Mouse (Mus musculus) fibroblast of lung, adult 2 months (primary cell): ENCODE results near the gene Tmem37.
A peak's percentile ranks its signal among the peaks of the same experiment; 100 is the strongest.

Source experiments
- DNase-seq: peaks from one replicate; pipeline ENCODE4 v3.0.0-alpha.2; 2011; ENCODE audit warnings: low read depth

The Tmem37 gene

GRCm38 (mm10) chr1:120057044-120057443 is 16.8 kb downstream of the Tmem37 start:
- DNase-seq: peak; percentile 47

- DNase-seq: no peak
These were observed 17.6 kb downstream of the Tmem37 start for GRCm38 (mm10) chr1:120056236-120056635.

DNA sequence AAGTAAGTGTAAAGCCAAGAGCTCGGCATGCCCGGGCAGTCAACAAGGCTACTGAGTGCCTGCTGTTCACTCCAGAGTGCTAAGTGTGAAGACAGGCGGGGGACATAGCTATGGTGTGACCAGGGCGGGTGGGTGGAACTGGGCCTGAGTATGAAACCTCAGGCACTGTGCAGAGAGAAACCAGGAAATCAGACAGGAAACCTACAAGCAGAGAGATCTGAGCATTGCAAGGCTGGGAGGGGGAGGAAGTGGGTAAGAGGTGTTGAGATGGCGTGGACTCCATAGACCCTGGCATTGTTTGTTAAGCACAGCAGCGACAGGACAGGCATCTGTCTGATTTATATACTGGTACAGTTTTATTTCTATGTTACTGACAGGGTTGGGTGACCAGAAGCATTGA is 18.4 kb downstream of the Tmem37 start:
- no peak for DNase-seq

DNA sequence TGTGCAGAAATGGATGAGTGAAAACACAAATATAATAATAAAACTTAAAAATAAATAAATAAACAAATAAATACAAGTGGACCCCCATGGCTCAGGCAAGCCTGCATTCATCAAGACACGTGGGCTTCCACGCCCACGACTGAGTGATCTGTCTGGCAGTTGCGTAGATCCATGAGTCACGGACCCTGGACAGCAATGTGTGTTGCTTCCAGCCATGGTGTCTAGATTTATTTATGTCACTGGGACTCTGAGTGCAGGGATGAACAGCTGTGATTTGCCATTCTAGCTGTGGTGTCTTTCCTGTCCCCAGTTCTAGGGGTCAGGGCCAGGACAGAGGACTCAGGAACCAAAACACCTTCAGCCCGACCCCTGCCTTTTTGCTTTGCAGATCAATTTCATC is 18.9 kb downstream of the Tmem37 start:
- DNase-seq: no peak

- DNase-seq: no peak
These were observed 22.8 kb downstream of the Tmem37 start for GRCm38 (mm10) chr1:120051070-120051469.

- DNase-seq: no peak
These were observed 26.5 kb downstream of the Tmem37 start for GRCm38 (mm10) chr1:120047325-120047724.

GRCm38 (mm10) chr1:120044584-120044983 is 29.3 kb downstream of the Tmem37 start:
- no peak for DNase-seq

GRCm38 (mm10) chr1:120042421-120042820 is 31.5 kb downstream of the Tmem37 start:
- DNase-seq: no peak

GRCm38 (mm10) chr1:120038594-120038993 is 35.3 kb downstream of the Tmem37 start:
- DNase-seq: no peak

DNA sequence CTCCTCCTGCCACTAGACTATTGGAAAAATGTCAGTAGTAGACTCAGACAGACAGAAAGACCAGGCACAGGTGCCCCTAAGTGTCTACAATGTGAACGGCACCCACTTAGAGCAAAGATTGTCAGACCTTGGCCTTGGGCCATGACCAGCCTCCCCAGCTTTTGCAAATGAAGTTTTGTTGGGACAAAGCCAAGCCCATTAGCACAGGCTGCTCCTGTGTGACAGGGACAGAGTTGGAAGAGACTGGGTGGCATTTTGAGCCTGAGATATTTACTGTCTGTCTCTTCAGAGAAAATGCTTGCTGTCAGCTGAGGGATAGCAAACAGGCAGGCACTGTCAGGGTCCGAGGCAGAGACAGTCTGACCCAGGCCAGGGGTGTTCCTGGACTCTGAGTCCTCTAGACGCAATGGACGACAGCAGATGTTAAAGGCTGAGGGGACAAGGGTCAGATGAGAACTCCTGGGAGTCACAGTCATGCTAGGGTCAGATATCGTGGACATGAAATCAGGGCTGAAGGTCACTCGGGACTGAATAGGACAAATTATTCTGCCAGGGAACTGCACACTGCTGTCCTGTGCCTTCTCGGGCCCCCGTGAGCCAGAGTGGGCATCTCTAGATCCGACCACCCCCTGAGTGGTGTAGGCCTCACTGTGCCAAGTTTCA is 36.7 kb downstream of the Tmem37 start:
- DNase-seq: no peak

DNA sequence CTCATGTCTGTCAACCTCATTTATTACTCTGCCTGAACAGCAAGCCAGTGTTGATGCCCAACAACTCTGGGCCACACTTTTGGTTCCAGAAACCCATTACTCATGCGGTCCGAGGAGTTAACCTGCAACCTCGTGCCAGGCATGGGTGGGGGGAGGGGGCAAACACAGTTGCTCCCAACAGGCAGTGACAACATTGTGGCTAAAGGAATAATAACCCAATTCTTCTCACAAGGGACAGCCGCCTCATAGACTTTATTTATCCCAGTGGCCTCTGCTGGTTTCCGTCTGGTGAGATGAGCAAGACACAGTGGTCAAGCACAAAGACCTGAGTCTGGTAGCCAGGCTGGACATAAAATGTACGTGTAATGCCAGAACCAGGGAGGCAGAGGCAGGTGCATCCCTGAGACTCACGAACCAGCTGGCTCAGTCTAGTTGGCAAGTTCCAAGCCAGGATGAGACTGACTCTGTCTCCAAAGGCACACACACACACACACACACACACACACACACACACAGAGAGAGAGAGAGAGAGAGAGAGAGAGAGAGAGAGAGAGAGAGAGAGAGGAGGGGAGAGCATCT is 38.3 kb downstream of the Tmem37 start:
- no peak for DNase-seq

- DNase-seq: no peak
These were observed 39.1 kb downstream of the Tmem37 start for GRCm38 (mm10) chr1:120034793-120035192.

- no peak for DNase-seq
These were observed 40.4 kb downstream of the Tmem37 start for GRCm38 (mm10) chr1:120033469-120033854.

DNA sequence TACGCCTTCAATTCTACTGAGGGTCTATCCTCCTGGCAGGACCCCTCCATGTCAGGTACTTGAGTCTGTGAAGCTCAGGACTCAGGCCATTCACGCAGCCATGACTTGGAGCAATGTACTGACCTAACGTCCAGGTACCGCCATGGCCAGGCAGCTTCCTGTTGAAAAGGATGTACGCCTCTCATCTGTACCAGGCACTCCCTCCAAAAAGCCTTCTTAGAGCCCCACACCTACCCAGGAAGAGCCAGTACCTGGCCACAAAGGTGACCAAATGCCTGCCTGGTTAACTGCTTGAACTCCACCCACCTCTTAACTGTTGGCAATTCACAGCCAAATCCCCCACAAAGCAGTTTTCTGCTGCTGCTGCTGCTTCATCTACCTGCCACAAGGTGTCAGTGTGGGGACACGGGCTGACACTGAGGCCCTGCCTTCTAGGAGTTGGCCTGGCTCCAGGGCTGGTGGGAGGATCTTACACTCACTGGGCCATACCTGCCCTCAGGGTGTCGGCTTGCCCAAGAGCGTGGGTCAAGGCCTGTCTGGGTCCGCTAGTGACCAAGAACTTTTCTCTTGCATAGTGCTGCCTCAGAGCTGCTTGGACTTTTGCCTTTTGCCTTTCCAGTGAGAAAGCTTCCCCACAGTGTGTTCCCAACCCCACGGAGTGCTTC is 40.9 kb downstream of the Tmem37 start:
- DNase-seq: peak; percentile 52

DNA sequence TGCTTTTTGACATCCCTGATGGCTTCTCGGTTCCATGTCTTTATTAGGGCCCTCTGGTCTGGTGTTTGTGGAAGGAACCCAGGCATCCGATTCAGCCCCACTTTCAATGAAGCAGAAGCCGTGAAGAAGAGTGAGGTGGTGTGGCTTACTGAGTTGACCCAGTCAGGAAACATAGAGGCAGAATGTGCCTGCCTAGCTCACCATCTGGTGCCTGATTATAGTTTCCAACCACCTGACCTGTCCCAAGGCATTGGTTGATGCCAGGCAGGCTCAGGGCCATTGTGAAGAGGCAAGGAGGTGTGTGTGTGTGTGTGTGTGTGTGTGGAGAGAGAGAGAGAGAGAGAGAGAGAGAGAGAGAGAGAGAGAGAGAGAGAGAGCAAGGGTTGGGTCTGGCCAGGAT is 43.4 kb downstream of the Tmem37 start:
- DNase-seq: no peak

DNA sequence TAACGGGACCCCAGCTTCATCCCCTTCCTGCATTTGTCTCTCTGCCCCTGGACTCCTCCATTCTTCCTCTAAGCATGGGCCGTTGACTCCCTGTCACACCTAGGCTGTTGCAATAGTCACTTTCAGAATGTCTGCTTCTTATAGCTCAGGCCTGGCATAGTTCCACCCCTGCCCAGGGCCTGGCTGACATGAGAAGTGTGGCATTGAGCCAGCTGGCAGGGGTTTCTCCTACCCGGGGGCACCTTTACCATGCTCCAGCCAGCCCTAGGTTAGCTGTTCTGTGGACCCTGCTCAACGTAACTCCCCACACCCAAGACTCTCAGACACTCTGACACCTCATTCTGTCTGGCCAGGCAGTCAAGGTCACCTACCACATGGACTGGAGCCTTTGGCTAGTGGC is 46.2 kb downstream of the Tmem37 start:
- no peak for DNase-seq

DNA sequence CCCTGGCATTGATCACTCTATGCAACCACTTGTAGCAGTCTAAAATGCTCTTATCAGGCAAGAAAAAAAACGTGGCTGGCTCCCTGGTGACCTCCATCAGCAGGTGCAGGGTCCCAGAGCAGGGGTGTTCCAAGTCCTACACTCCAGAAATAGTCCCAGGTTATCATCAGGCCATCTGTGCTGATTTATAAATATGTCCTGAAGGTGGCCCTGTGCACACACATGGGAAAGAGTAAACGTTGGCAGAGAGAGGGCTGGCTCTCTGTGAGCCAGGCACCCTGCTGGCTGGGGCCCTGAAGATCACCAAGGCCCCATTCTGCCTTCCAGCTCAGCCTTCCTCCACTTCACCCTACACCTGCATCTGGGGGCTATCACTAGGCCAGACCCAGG is 48.8 kb downstream of the Tmem37 start:
- DNase-seq: no peak

DNA sequence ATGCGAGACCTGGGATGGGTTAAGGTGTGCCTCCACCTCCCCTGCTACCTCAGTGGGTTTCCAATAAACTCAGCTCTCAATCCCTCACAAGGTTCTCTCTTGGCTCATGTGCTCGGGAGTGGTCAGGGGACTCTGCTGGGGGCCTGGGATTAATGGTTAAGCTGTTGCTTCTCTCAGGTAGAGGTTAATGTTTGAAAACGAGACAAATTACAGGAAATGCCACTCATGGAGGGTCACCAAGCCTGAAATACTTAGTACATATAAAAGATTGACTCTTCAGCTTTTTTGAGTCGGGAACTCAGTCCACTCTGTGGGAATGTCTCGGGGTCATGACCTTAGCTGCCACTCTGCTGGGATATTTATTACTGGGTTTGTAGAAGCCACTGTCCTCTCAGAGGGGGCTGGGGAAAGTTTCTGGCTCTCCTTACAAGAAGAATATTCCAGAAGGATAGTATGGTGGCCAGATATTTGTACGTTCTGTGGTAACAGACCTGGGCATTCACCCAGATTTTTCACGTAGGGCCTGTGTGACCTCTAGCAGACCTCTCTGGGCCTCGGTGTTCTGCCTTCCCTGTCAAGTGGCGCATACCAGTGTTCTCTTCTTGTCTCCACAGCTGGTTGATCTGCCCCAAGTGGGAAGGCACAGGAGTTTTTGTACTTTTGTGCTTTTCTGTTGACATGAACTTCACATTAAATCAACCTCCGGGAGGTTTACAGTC is 49.4 kb downstream of the Tmem37 start:
- no peak for DNase-seq

DNA sequence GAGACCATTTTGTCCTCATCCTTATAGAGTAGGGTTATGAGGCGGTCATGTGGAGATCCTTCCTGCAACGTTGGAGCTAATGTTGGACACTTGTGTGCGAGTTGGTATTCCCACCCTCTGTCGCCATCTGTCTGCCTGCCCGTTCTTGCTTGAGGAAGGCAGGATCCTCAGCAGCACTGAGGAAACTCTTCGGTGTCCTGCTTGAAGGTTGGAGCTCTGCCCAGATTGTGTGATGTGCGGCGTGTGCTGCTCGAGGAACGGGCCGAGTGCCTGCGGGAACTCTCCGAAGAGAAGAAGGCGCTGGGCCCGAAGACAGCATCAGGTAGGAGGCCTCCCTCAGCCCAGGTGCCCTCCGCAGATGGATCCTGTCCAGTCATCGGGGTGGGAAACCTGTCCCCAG is 51.9 kb downstream of the Tmem37 start:
- no peak for DNase-seq

DNA sequence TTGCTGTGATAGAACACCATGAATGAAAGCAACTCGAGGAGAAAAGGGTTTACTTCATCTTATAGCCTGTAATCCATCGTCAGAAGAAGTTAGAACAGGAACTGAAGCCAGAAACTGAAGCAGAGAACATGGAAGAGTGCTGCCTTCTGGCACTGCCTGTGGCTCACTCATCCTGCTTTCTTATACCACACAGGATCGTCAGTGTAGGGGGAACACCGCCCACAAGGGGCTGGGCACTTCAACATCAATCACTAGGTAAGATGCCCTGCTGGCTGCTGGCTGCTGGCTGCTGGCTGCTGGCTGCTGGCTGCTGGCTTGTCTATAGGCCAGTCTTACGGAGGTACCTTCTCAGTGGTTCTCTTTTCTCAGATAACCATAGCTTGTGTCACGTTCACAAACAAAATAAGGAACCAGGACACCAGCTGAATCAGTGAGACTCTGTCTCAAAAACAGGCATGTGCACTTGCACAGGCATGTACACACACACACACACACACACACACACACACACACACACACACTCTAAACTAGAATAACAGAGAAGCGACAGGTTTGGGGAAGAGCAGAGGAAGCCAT is 53.5 kb downstream of the Tmem37 start:
- no peak for DNase-seq

- no peak for DNase-seq
These were observed 54.4 kb downstream of the Tmem37 start for GRCm38 (mm10) chr1:120019428-120019827.

GRCm38 (mm10) chr1:120018900-120019299 is 55.0 kb downstream of the Tmem37 start:
- DNase-seq: no peak
